Mouse (Mus musculus): ENCODE results near the gene Dennd4c. TPM values are rescaled to one million over a fixed set of nuclear protein-coding genes. Genes with fewer than 3 reads are reported as not detected.
"Not testable (repeated sequence)": the region's sequence is repeated elsewhere in the genome, so short reads cannot be mapped to it uniquely, and the experiment has no call there.

Gene Dennd4c
- polyA plus RNA-seq, 1 experiment from 2014 or later = 7.5 TPM

DNA sequence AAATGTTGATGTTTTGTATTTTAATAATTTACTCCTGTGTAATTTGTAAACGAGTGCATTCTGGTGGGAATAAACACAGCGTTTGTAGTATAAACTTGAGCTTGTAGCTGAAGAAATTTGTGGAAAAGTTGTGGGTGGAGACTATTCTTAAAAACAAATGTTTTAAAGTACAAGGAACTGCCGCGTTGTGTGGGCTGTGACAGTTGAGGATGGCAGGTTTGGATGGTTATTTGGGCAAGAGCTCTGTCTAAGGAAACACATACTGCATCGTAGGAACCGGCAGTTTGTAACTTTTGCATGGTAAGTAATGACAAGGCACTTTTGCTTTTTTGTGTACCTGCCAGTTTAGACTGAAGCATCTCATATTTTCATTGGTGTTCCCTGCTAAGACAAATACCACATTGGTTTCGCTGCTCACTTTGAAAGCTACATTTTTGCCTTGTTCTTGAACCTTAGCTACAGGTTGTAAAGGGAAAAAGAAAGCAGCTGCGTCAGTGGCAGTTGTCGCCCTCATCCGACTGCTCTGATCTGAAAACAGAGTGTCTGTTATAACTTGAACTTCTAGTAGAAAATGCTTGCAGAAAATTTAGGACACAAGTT lies 2.1 kb downstream of the Dennd4c start:
- no peaks in the 10 kb centered on the region for H3K36me3 ChIP-seq (ENCODE audit: control insufficient read depth, insufficient read depth, low read length)
- no peak overlapping the region; the same call in 1 of the 2 replicates for H3K9ac ChIP-seq (ENCODE audit: low read length)
- no peaks in the 10 kb centered on the region for H3K9me3 ChIP-seq (ENCODE audit: control insufficient read depth, low read length)
- ATAC-seq (ENCODE audit: low read depth) = no peak
- no peaks in the 10 kb centered on the region for H3K27me3 ChIP-seq (ENCODE audit: control insufficient read depth, insufficient read depth, low read depth, low read length)
- H3K27ac ChIP-seq (ENCODE audit: low read length) = no peak overlapping the region
- peak overlapping the region; percentile 21 for H3K4me3 ChIP-seq (ENCODE audit: low read length)
- H3K4me1 ChIP-seq (replicated peaks; ENCODE audit: control insufficient read depth, insufficient read depth, low read length) = peaks cover 11% of the 10 kb centered on the region
- peak overlapping the region; percentile 44 for H3K4me2 ChIP-seq (ENCODE audit: low read depth, low read length)
- 50% methylated on average over 10 of the region's 10 CpGs for WGBS

DNA sequence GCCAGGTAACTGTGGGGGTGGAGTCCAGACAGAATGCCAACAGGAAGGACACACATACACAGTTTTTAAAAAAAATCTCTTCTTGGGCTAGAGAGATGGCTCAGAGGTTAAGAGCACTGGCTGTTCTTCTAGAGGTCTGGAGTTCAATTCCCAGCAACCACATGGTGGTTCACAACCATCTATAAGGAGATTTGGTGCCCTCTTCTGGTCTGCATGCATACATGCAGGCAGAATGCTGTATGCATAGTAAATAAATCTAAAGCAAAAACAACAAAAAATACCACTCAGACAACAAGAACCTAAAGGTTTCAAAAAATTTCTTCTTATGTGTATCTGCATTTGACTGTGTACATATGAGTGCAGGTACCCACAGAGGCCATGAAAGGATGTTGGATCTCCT lies 16.0 kb downstream of the Dennd4c start:
- no peaks in the 10 kb centered on the region for H3K4me1 ChIP-seq (replicated peaks; ENCODE audit: control insufficient read depth, insufficient read depth, low read length)
- no peak for ATAC-seq (ENCODE audit: low read depth)

GRCm38 (mm10) chr4:86777587-86777986 lies 29.2 kb downstream of the Dennd4c start:
- no peak overlapping the region for H3K27ac ChIP-seq (ENCODE audit: low read length)
- no peak overlapping the region for H3K4me2 ChIP-seq (ENCODE audit: low read depth, low read length)
- peak; percentile 68 for ATAC-seq (ENCODE audit: low read depth)
- H3K36me3 ChIP-seq (ENCODE audit: control insufficient read depth, insufficient read depth, low read length) = peaks cover 11% of the 10 kb centered on the region
- no peak overlapping the region for H3K9ac ChIP-seq (ENCODE audit: low read length)
- H3K4me1 ChIP-seq (replicated peaks; ENCODE audit: control insufficient read depth, insufficient read depth, low read length) = peaks cover 4% of the 10 kb centered on the region
- no peaks in the 10 kb centered on the region for H3K27me3 ChIP-seq (ENCODE audit: control insufficient read depth, insufficient read depth, low read depth, low read length)
- no peak overlapping the region for H3K4me3 ChIP-seq (ENCODE audit: low read length)
- 31% methylated on average over 9 of the region's 9 CpGs for WGBS
- H3K9me3 ChIP-seq (ENCODE audit: control insufficient read depth, low read length) = no peaks in the 10 kb centered on the region

More for the DNA sequence above, 16.0 kb downstream of the Dennd4c start:
- H3K9ac ChIP-seq (ENCODE audit: low read length) = no peak overlapping the region
- H3K27ac ChIP-seq (ENCODE audit: low read length) = no peak overlapping the region
- no peaks in the 10 kb centered on the region for H3K9me3 ChIP-seq (ENCODE audit: control insufficient read depth, low read length)
- H3K27me3 ChIP-seq (ENCODE audit: control insufficient read depth, insufficient read depth, low read depth, low read length) = no peaks in the 10 kb centered on the region
- H3K4me3 ChIP-seq (ENCODE audit: low read length) = no peak overlapping the region
- no peaks in the 10 kb centered on the region for H3K36me3 ChIP-seq (ENCODE audit: control insufficient read depth, insufficient read depth, low read length)
- H3K4me2 ChIP-seq (ENCODE audit: low read depth, low read length) = no peak overlapping the region

DNA sequence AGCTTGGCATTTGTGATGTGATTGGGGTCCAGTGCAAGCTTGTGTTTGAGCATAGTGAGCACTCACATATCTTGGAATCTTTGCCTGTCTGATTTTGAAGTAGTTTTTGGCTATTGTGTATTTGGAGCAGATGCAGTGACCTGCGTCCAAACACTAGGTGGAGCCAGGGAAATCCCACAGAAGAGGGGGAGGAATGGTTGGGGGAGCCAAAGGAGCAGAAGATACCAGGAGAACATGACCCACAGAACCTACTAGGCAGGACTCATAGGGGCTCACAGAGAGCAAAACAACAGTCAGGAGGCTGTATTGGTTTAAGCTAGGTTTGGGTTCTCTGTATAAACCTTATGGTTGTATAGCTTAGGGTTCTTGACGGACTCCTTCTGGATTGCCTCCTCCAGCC lies 62.2 kb downstream of the Dennd4c start:
- H3K4me2 ChIP-seq (ENCODE audit: low read depth, low read length) = no peak overlapping the region
- WGBS = 55% methylated on average over 2 of the region's 2 CpGs
- H3K27me3 ChIP-seq (ENCODE audit: control insufficient read depth, insufficient read depth, low read depth, low read length) = no peaks in the 10 kb centered on the region
- peaks cover 7% of the 10 kb centered on the region for H3K36me3 ChIP-seq (ENCODE audit: control insufficient read depth, insufficient read depth, low read length)
- H3K9me3 ChIP-seq (ENCODE audit: control insufficient read depth, low read length) = no peaks in the 10 kb centered on the region
- no peak overlapping the region for H3K9ac ChIP-seq (ENCODE audit: low read length)
- ATAC-seq (ENCODE audit: low read depth) = no peak
- H3K27ac ChIP-seq (ENCODE audit: low read length) = no peak overlapping the region
- no peaks in the 10 kb centered on the region for H3K4me1 ChIP-seq (replicated peaks; ENCODE audit: control insufficient read depth, insufficient read depth, low read length)
- no peak overlapping the region for H3K4me3 ChIP-seq (ENCODE audit: low read length)

GRCm38 (mm10) chr4:86814850-86815249 lies 66.5 kb downstream of the Dennd4c start:
- Histone ChIP-seq H3K9ac (ENCODE audit: low read length) (no peak overlapping the region), H3K4me1 (replicated peaks; ENCODE audit: control insufficient read depth, insufficient read depth, low read length) (no peaks in the 10 kb centered on the region), H3K4me2 (ENCODE audit: low read depth, low read length) (no peak overlapping the region), H3K36me3 (ENCODE audit: control insufficient read depth, insufficient read depth, low read length) (peaks cover 4% of the 10 kb centered on the region), H3K27me3 (ENCODE audit: control insufficient read depth, insufficient read depth, low read depth, low read length) (no peaks in the 10 kb centered on the region), H3K4me3 (ENCODE audit: low read length) (no peak overlapping the region), H3K27ac (ENCODE audit: low read length) (no peak overlapping the region), H3K9me3 (ENCODE audit: control insufficient read depth, low read length) (no peaks in the 10 kb centered on the region)
- no peak for ATAC-seq (ENCODE audit: low read depth)
- WGBS = 90% methylated on average over 2 of the region's 3 CpGs

- WGBS = 83% methylated on average over 2 of the region's 2 CpGs
- Histone ChIP-seq H3K27ac (ENCODE audit: low read length) (no peak overlapping the region), H3K4me2 (ENCODE audit: low read depth, low read length) (no peak overlapping the region), H3K9ac (ENCODE audit: low read length) (no peak overlapping the region), H3K4me3 (ENCODE audit: low read length) (no peak overlapping the region), H3K9me3 (ENCODE audit: control insufficient read depth, low read length) (no peaks in the 10 kb centered on the region), H3K4me1 (replicated peaks; ENCODE audit: control insufficient read depth, insufficient read depth, low read length) (no peaks in the 10 kb centered on the region), H3K36me3 (ENCODE audit: control insufficient read depth, insufficient read depth, low read length) (peaks cover 28% of the 10 kb centered on the region), H3K27me3 (ENCODE audit: control insufficient read depth, insufficient read depth, low read depth, low read length) (no peaks in the 10 kb centered on the region)
- ATAC-seq (ENCODE audit: low read depth) = no peak
Observed at GRCm38 (mm10) chr4:86823169-86823568, 74.8 kb downstream of the Dennd4c start.

GRCm38 (mm10) chr4:86825143-86825542 lies 76.8 kb downstream of the Dennd4c start:
- WGBS = 81% methylated on average over 7 of the region's 7 CpGs
- Histone ChIP-seq H3K9ac (ENCODE audit: low read length) (no peak overlapping the region), H3K27me3 (ENCODE audit: control insufficient read depth, insufficient read depth, low read depth, low read length) (no peaks in the 10 kb centered on the region), H3K36me3 (ENCODE audit: control insufficient read depth, insufficient read depth, low read length) (peaks cover 32% of the 10 kb centered on the region), H3K4me3 (ENCODE audit: low read length) (no peak overlapping the region), H3K27ac (ENCODE audit: low read length) (no peak overlapping the region), H3K9me3 (ENCODE audit: control insufficient read depth, low read length) (no peaks in the 10 kb centered on the region), H3K4me1 (replicated peaks; ENCODE audit: control insufficient read depth, insufficient read depth, low read length) (no peaks in the 10 kb centered on the region), H3K4me2 (ENCODE audit: low read depth, low read length) (no peak overlapping the region)
- ATAC-seq (ENCODE audit: low read depth) = no peak

DNA sequence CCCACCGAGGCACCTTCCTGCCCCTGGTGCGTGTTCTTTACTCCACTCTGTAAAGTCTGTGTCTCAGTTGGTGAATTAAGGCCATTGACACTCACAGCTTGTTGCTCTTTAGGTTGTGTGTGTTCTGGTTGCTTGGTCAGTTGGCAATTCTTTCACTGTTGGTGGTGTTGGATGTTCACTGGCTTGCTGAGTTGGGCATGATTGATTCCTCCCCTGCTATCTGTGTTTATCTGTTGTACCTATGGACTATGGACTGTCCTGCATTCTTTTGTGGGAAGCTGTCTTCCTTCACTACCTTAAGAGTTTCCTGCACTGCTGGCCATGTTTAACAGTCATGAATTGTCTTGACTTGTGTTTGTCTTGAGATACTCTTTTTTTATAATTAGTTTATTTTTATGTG lies 83.5 kb downstream of the Dennd4c start:
- 89% methylated on average over 2 of the region's 2 CpGs for WGBS
- no peak overlapping the region for H3K9ac ChIP-seq (ENCODE audit: low read length)
- peaks cover 27% of the 10 kb centered on the region for H3K36me3 ChIP-seq (ENCODE audit: control insufficient read depth, insufficient read depth, low read length)
- H3K4me3 ChIP-seq (ENCODE audit: low read length) = no peak overlapping the region
- H3K9me3 ChIP-seq (ENCODE audit: control insufficient read depth, low read length) = no peaks in the 10 kb centered on the region
- H3K4me2 ChIP-seq (ENCODE audit: low read depth, low read length) = no peak overlapping the region
- no peak for ATAC-seq (ENCODE audit: low read depth)
- H3K27me3 ChIP-seq (ENCODE audit: control insufficient read depth, insufficient read depth, low read depth, low read length) = no peaks in the 10 kb centered on the region
- H3K4me1 ChIP-seq (replicated peaks; ENCODE audit: control insufficient read depth, insufficient read depth, low read length) = no peaks in the 10 kb centered on the region
- no peak overlapping the region for H3K27ac ChIP-seq (ENCODE audit: low read length)

DNA sequence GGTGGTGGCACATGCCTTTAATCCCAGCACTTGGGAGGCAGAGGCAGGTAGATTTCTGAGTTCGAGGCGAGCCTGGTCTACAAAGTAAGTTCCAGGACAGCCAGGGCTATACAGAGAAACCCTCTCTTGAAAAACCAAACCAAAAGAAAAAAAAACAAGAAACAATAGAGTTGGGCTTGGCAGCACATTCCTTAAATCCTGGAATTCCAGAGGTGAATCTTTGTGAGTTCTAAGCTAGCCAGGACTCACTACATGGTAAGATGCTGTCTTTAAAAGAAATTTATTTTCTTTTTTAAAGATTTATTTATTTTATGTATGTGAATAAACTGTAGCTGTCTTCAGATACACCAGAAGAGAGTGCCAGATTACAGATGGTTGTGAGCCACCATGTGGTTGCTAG lies 92.8 kb downstream of the Dennd4c start:
- not testable (repeated sequence) for H3K27me3 ChIP-seq (ENCODE audit: control insufficient read depth, insufficient read depth, low read depth, low read length); H3K4me2 ChIP-seq (ENCODE audit: low read depth, low read length); H3K27ac ChIP-seq (ENCODE audit: low read length); H3K9me3 ChIP-seq (ENCODE audit: control insufficient read depth, low read length); H3K9ac ChIP-seq (ENCODE audit: low read length); ATAC-seq (ENCODE audit: low read depth); H3K4me3 ChIP-seq (ENCODE audit: low read length); H3K4me1 ChIP-seq (replicated peaks; ENCODE audit: control insufficient read depth, insufficient read depth, low read length)
- 90% methylated on average over 2 of the region's 2 CpGs for WGBS
- peaks cover 27% of the 10 kb centered on the region for H3K36me3 ChIP-seq (ENCODE audit: control insufficient read depth, insufficient read depth, low read length)

- H3K4me3 ChIP-seq (ENCODE audit: low read length) = no peak overlapping the region
- H3K27ac ChIP-seq (ENCODE audit: low read length) = no peak overlapping the region
- H3K4me2 ChIP-seq (ENCODE audit: low read depth, low read length) = no peak overlapping the region
- H3K9me3 ChIP-seq (ENCODE audit: control insufficient read depth, low read length) = no peaks in the 10 kb centered on the region
- H3K36me3 ChIP-seq (ENCODE audit: control insufficient read depth, insufficient read depth, low read length) = peaks cover 23% of the 10 kb centered on the region
- no peaks in the 10 kb centered on the region for H3K4me1 ChIP-seq (replicated peaks; ENCODE audit: control insufficient read depth, insufficient read depth, low read length)
- no peak overlapping the region for H3K9ac ChIP-seq (ENCODE audit: low read length)
- WGBS = 99% methylated on average over 3 of the region's 3 CpGs
- no peaks in the 10 kb centered on the region for H3K27me3 ChIP-seq (ENCODE audit: control insufficient read depth, insufficient read depth, low read depth, low read length)
- no peak for ATAC-seq (ENCODE audit: low read depth)
Observed at GRCm38 (mm10) chr4:86845384-86845783, 97.0 kb downstream of the Dennd4c start.
